Mouse (Mus musculus) limb, embryonic 13.5 days (tissue): ENCODE results near the gene Otub2. TPM values are rescaled to one million over a fixed set of nuclear protein-coding genes. Genes with fewer than 3 reads are reported as not detected.

ENCODE experiments used
- polyA plus RNA-seq: library from polyadenylated mRNA; unstranded; fragments of >200 nt; fragmentation: Nextera tagmentation; extraction: Ambion mirVana; gene quantifications from 2 replicates; pipeline ENCODE4 v1.2.1, GENCODE M21; 2015

Otub2 gene
- polyA plus RNA-seq, 1 experiment from 2014 or later = 12.6 TPM

Other genes starting within 250 kb of the Otub2 start
- gene Prima1, start 146.5 kb upstream of the Otub2 start, polyA plus RNA-seq = 0.53 TPM in 1 of 2 replicates, not detected in the other
- gene Fam181a, start 77.7 kb upstream of the Otub2 start, polyA plus RNA-seq = 0.10 TPM in 1 of 2 replicates, not detected in the other
- gene Asb2, start 32.7 kb upstream of the Otub2 start, polyA plus RNA-seq = 6.0 and 6.7 TPM in 2 replicates
- 0.29 and 0.51 TPM in 2 replicates for gene 9330161L09Rik, start 19.1 kb downstream of the Otub2 start, polyA plus RNA-seq
- 124 and 130 TPM in 2 replicates for gene Ddx24, start 37.1 kb downstream of the Otub2 start, polyA plus RNA-seq
- 19.6 and 22.9 TPM in 2 replicates for gene Ifi27, start 45.5 kb downstream of the Otub2 start, polyA plus RNA-seq
- gene Ifi27l2a, start 55.0 kb downstream of the Otub2 start, polyA plus RNA-seq = 1.9 and 3.1 TPM in 2 replicates
- not detected in 2 replicates for gene Ifi27l2b, start 68.5 kb downstream of the Otub2 start, polyA plus RNA-seq
- 0.89 and 1.1 TPM in 2 replicates for gene Ppp4r4, start 143.6 kb downstream of the Otub2 start, polyA plus RNA-seq
- not detected in 2 replicates for gene Serpina10, start 242.8 kb downstream of the Otub2 start, polyA plus RNA-seq